Comparison of ENCODE assay signal across 11 mouse cellular contexts in genomic region chr14:47818224-47818623, GRCm38 (mm10).
"Had no signal": no experiment of that assay in that cellular context is flagged by ENCODE, and none has a peak within 500 bp of the region (broad histone marks: within the 10 kb centered on the region; RNA-seq: fewer than 3 reads in every experiment).

No protein-coding gene starts in this region.

- DNase-seq: retina, postnatal 1 day; right cerebral cortex, adult 18-20 months; right cerebral cortex, postnatal 14 days; right cerebral cortex, postnatal 25 days; spleen, adult 18-20 months; thymus, adult 18-20 months; thymus, adult 2 months; thymus, postnatal 14 days; thymus, postnatal 25 days; thymus, postnatal 36 days; thymus, postnatal 4 days had no signal
